Mouse (Mus musculus) retina, postnatal 7 days (tissue): ENCODE results near the gene Itgb4.

Source experiments
- DNase-seq: peaks from one replicate; pipeline ENCODE4 v3.0.0-alpha.2; 2012; ENCODE audit warnings: low read depth, low spot score

The Itgb4 gene

GRCm38 (mm10) chr11:115970006-115970673 lies 4.4 kb upstream of the Itgb4 start:
- DNase-seq = no peak

- no peak for DNase-seq
These were observed 3.5 kb upstream of the Itgb4 start for GRCm38 (mm10) chr11:115971016-115971415.

- no peak for DNase-seq
These were observed 543 bp downstream of the Itgb4 start for GRCm38 (mm10) chr11:115975083-115975420.

- no peak for DNase-seq
These were observed 1.0 kb downstream of the Itgb4 start for GRCm38 (mm10) chr11:115975544-115975943.

GRCm38 (mm10) chr11:115982472-115982871 lies 8.0 kb downstream of the Itgb4 start:
- no peak for DNase-seq

- no peak for DNase-seq
These were observed 8.8 kb downstream of the Itgb4 start for GRCm38 (mm10) chr11:115983291-115983690.

GRCm38 (mm10) chr11:115989686-115990085 lies 15.2 kb downstream of the Itgb4 start:
- DNase-seq = no peak

- no peak for DNase-seq
These were observed 17.6 kb downstream of the Itgb4 start for GRCm38 (mm10) chr11:115992098-115992497.

- DNase-seq = no peak
These were observed 20.7 kb downstream of the Itgb4 start for GRCm38 (mm10) chr11:115995256-115995655.

GRCm38 (mm10) chr11:115997047-115997446 lies 22.5 kb downstream of the Itgb4 start:
- no peak for DNase-seq

GRCm38 (mm10) chr11:115997662-115998061 lies 23.2 kb downstream of the Itgb4 start:
- DNase-seq = no peak

- DNase-seq = no peak
These were observed 24.5 kb downstream of the Itgb4 start for GRCm38 (mm10) chr11:115999027-115999426.

- no peak for DNase-seq
These were observed 25.1 kb downstream of the Itgb4 start for GRCm38 (mm10) chr11:115999538-116000143.

GRCm38 (mm10) chr11:116000607-116001006 lies 26.1 kb downstream of the Itgb4 start:
- no peak for DNase-seq

- DNase-seq = no peak
These were observed 27.2 kb downstream of the Itgb4 start for GRCm38 (mm10) chr11:116001725-116002124.

GRCm38 (mm10) chr11:116002894-116003293 lies 28.4 kb downstream of the Itgb4 start:
- no peak for DNase-seq

- DNase-seq = no peak
These were observed 29.8 kb downstream of the Itgb4 start for GRCm38 (mm10) chr11:116004186-116004823.

- DNase-seq = no peak
These were observed 30.6 kb downstream of the Itgb4 start for GRCm38 (mm10) chr11:116004840-116005700.

- DNase-seq = no peak
These were observed 31.4 kb downstream of the Itgb4 start for GRCm38 (mm10) chr11:116005701-116006419.

GRCm38 (mm10) chr11:116007095-116007850 lies 32.8 kb downstream of the Itgb4 start:
- DNase-seq = no peak

GRCm38 (mm10) chr11:116008411-116008810 lies 33.9 kb downstream of the Itgb4 start:
- DNase-seq = no peak
